Mouse (Mus musculus): ENCODE data around the gene Atf3. TPM values are rescaled to one million over a fixed set of nuclear protein-coding genes. Genes with fewer than 3 reads are reported as not detected.
A peak's percentile ranks its signal among the peaks of the same experiment; 100 is the strongest.

Atf3 gene
- polyA plus RNA-seq, 1 experiment from 2014 or later, result 4.2 TPM

DNA sequence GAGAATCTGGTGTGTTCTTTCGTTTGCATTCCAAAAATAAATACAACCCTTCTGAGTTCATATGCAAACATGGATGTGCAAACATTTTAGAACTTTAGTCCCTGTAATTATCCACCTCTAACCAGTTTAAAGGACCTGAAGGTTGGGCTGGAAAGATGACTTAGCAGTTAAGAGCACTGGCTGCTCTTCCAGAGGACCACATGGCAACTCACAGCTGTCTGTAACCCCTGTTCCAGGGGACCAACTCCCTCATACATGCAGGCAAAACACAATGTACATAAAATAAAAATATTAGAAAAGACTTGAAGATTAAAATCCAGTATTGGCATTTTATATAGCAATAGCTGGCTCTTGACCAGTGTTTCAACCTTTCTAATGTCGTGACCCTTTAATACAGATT lies 7.9 kb upstream of the Atf3 start:
- Histone ChIP-seq H3K4me2 (0 out of 2 replicates have a peak overlapping the region, but pooled peaks have one; percentile 97), H3K36me3 (no peaks in the 10 kb centered on the region), H3K27ac (no peak overlapping the region), H3K9me3 (replicated peaks) (no peaks in the 10 kb centered on the region), H3K4me1 (peaks cover 19% of the 10 kb centered on the region), H3K27me3 (no peaks in the 10 kb centered on the region), H3K9ac (no peak overlapping the region), H3K4me3 (replicated peaks) (no peak overlapping the region)
- 91% methylated on average over 2 of the region's 2 CpGs for WGBS
- ATAC-seq (replicated peaks; ENCODE audit: low FRiP score), result no peak

DNA sequence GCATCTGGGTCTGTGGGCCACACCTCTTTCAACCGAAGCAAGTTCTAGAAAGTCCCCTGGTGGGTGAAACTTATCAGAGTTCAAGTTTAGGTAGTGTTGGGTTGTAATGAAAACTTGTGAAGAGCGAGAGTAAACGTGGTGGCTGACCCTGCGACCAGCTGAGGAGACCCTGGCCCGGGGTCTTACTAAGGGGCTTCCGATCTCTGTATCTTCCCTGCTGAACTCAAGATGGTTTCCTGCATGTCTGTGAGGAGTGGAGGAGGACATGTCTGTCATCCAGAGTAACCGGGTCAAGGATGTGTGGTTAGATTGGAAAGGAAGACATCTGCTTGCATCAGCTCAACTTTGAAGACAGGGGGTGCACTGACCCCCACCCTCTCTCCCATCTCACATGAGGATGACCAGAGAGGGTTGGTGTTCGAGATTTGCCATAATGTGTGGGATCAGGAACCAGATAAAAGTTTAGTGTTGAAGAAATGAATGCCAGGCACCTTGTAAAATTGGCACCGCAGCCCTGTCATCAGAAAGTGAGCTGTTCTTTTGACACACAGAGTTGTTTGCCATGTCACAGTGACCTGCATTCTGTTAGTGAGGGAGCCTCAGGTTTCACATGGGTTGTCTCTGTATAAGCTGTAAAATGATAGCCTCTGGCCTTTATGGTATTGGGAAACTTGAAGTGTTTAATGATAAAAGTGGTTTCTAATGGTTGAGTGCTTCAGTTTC lies 7.3 kb upstream of the Atf3 start:
- H3K27me3 ChIP-seq, result no peaks in the 10 kb centered on the region
- H3K36me3 ChIP-seq, result no peaks in the 10 kb centered on the region
- H3K4me2 ChIP-seq, result peak overlapping the region; percentile 97
- 38% methylated on average over 9 of the region's 9 CpGs for WGBS
- H3K27ac ChIP-seq, result 0 out of 2 replicates have a peak overlapping the region, but pooled peaks have one; percentile 14
- H3K9me3 ChIP-seq (replicated peaks), result no peaks in the 10 kb centered on the region
- peaks cover 19% of the 10 kb centered on the region for H3K4me1 ChIP-seq
- H3K4me3 ChIP-seq (replicated peaks), result peak overlapping the region; percentile 86
- ATAC-seq (replicated peaks; ENCODE audit: low FRiP score), result no peak
- H3K9ac ChIP-seq, result peak overlapping the region; percentile 80

DNA sequence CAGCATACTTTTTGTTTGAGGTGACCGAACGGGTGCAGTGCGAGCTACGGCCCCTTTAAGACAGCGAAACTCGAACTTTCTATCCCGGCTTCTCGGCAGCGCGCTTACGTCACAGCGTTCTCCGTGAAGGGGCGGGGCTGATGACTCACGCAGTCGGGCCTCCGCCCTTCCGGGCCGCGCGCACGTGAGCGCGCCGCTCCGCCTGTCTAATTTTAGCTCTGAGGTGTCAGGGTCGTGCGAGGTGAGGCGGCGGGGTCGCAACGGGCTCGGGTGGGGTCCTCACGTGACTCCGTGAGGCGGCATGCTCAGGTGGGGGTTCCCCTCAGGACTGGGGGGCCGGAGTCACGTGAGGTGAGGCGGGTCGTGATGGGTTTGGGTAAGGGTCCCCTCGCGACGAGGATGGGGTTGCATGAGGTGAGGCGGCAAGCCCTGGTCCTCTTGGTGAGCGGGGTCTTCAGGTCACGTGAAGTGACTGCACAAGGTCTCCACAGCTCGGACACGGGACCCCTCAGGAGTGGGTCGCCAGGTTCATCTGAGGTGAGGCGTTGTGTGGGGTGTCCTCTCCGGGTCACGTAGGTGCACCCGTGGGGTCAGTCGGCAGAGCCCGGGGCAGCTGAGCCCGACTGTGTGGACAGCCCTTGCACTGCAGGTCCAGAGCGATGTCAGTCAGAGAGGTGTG lies 6.6 kb upstream of the Atf3 start:
- Histone ChIP-seq H3K36me3 (no peaks in the 10 kb centered on the region), H3K4me3 (replicated peaks) (peak overlapping the region; percentile 86), H3K27ac (peak overlapping the region; percentile 76), H3K4me1 (peaks cover 19% of the 10 kb centered on the region), H3K4me2 (peak overlapping the region; percentile 97), H3K9me3 (replicated peaks) (no peaks in the 10 kb centered on the region), H3K27me3 (no peaks in the 10 kb centered on the region), H3K9ac (peak overlapping the region; percentile 80)
- ATAC-seq (replicated peaks; ENCODE audit: low FRiP score), result peak; percentile 89
- under 1% methylated on average over 57 of the region's 57 CpGs for WGBS

DNA sequence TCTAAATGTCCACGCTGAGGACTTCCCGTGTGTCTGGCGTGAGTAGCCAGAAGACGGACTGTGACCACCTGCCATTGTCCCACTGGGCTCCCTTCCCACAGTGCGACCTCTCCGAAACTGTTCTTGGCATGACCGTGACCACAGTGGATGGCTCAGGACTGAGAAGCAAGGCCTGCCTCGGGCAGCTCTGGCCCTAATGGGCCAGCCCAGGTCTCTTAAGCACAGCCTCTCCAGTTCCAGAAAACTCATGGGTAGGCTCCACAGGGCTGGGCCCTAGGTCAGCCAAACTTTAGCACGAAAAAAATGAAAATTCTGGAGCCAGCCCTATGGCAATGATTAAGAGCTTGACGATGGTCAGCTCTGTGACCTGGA lies 6.1 kb upstream of the Atf3 start:
- WGBS, result 53% methylated on average over 10 of the region's 10 CpGs
- H3K9me3 ChIP-seq (replicated peaks), result no peaks in the 10 kb centered on the region
- H3K27ac ChIP-seq, result peak overlapping the region; percentile 46; the same call in 1 of the 2 replicates
- H3K27me3 ChIP-seq, result no peaks in the 10 kb centered on the region
- peaks cover 19% of the 10 kb centered on the region for H3K4me1 ChIP-seq
- no peaks in the 10 kb centered on the region for H3K36me3 ChIP-seq
- H3K4me3 ChIP-seq (replicated peaks), result peak overlapping the region; percentile 86
- peak overlapping the region; percentile 97 for H3K4me2 ChIP-seq
- peak overlapping the region; percentile 41; the same call in 1 of the 2 replicates for H3K9ac ChIP-seq
- peak; percentile 81 for ATAC-seq (replicated peaks; ENCODE audit: low FRiP score)

DNA sequence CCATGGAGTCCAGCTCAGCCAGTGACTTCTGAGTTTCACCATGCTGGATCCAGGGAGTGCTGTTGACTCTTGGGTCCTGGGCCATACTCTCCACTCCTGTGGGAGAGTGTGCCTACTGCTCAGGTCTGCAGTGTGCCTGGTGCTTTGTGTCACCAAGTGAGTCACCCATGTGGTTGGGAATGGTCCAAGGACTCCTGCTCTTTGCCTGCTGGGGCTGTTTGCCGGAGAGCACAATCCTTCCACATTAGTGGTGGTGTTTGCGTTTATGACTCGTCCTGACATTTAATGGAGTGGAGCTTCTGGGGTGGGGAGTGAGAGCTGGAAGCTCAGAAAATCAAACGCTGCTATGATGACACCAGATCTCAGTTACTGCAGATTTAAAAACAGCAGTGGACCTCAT lies 4.2 kb upstream of the Atf3 start:
- WGBS, result 78% methylated on average over 4 of the region's 4 CpGs
- peaks cover 19% of the 10 kb centered on the region for H3K4me1 ChIP-seq
- H3K4me3 ChIP-seq (replicated peaks), result no peak overlapping the region
- ATAC-seq (replicated peaks; ENCODE audit: low FRiP score), result no peak
- H3K4me2 ChIP-seq, result no peak overlapping the region
- H3K36me3 ChIP-seq, result no peaks in the 10 kb centered on the region
- no peak overlapping the region for H3K27ac ChIP-seq
- H3K9ac ChIP-seq, result no peak overlapping the region
- H3K9me3 ChIP-seq (replicated peaks), result no peaks in the 10 kb centered on the region
- H3K27me3 ChIP-seq, result no peaks in the 10 kb centered on the region

DNA sequence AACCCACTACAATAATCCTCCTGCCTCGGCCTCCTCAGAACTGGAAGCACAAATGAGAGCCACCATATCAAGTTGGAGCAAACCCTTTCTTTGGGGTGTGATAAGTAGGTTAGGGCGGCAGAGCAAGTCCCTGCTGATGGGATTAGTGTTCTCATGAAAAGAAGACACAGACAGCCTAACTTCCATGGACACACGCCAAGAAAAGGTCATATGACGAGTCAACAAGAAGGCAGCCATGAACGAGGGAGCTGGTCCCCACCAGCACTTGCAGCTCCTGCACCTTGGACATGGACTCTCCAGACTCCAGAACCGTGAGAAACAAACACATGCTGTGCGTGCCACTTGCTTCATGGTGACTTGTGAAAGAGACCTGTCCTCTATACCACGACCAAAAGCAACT lies 2.7 kb upstream of the Atf3 start:
- Histone ChIP-seq H3K27me3 (no peaks in the 10 kb centered on the region), H3K4me3 (replicated peaks) (no peak overlapping the region)
- 76% methylated on average over 8 of the region's 8 CpGs for WGBS

DNA sequence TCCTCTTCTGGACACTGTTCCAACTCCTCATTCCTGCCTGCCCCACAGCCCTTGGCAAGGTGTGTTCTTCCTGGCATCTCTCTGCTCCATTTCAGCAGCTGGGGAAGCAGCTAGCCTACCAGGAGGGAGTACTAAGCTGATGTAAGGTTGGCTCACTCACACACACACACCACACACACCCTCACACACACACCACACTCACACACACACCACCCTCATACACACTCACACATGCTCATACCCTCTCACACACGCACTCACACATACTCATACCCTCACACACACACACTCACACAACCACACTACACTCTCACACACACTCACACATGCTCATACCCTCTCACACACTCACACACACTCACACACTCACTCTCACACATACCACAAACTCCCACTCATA lies 1.9 kb upstream of the Atf3 start:
- Histone ChIP-seq H3K27me3 (no peaks in the 10 kb centered on the region), H3K36me3 (no peaks in the 10 kb centered on the region), H3K27ac (no peak overlapping the region), H3K9me3 (replicated peaks) (no peaks in the 10 kb centered on the region), H3K4me2 (no peak overlapping the region), H3K4me3 (replicated peaks) (no peak overlapping the region), H3K4me1 (peaks cover 19% of the 10 kb centered on the region), H3K9ac (no peak overlapping the region)
- 96% methylated on average over 1 of the region's 1 CpGs for WGBS
- no peak for ATAC-seq (replicated peaks; ENCODE audit: low FRiP score)

More for the DNA sequence above, 2.7 kb upstream of the Atf3 start:
- Histone ChIP-seq H3K4me2 (no peak overlapping the region), H3K4me1 (peaks cover 28% of the 10 kb centered on the region), H3K27ac (no peak overlapping the region), H3K9ac (no peak overlapping the region), H3K9me3 (replicated peaks) (no peaks in the 10 kb centered on the region), H3K36me3 (no peaks in the 10 kb centered on the region)
- ATAC-seq (replicated peaks; ENCODE audit: low FRiP score), result no peak

DNA sequence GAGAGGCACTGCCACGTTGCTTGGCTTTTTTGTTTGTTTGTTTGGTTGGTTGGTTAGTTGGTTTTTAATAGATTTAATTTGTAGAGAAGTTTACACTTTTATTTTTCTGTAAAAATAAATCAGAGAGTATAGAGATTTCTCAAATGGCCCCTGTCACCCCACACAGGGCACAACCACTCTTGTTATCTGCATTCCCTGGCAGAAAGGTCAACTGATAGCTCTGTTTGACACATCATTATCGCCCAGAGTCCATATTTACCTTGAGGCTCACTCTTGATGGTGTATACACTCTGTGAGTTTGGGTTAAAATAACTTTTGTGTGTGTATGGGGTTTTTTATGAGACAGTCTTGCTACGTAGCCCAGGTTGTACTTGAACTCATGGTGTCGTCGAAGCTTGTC lies 744 bp upstream of the Atf3 start:
- Histone ChIP-seq H3K4me1 (peaks cover 13% of the 10 kb centered on the region), H3K4me2 (no peak overlapping the region), H3K27ac (no peak overlapping the region), H3K27me3 (0 out of 2 replicates have a peak, but pooled peaks cover under 1% of the 10 kb centered on the region), H3K9me3 (replicated peaks) (no peaks in the 10 kb centered on the region), H3K9ac (no peak overlapping the region), H3K36me3 (no peaks in the 10 kb centered on the region), H3K4me3 (replicated peaks) (no peak overlapping the region)
- 84% methylated on average over 5 of the region's 5 CpGs for WGBS
- ATAC-seq (replicated peaks; ENCODE audit: low FRiP score), result no peak

DNA sequence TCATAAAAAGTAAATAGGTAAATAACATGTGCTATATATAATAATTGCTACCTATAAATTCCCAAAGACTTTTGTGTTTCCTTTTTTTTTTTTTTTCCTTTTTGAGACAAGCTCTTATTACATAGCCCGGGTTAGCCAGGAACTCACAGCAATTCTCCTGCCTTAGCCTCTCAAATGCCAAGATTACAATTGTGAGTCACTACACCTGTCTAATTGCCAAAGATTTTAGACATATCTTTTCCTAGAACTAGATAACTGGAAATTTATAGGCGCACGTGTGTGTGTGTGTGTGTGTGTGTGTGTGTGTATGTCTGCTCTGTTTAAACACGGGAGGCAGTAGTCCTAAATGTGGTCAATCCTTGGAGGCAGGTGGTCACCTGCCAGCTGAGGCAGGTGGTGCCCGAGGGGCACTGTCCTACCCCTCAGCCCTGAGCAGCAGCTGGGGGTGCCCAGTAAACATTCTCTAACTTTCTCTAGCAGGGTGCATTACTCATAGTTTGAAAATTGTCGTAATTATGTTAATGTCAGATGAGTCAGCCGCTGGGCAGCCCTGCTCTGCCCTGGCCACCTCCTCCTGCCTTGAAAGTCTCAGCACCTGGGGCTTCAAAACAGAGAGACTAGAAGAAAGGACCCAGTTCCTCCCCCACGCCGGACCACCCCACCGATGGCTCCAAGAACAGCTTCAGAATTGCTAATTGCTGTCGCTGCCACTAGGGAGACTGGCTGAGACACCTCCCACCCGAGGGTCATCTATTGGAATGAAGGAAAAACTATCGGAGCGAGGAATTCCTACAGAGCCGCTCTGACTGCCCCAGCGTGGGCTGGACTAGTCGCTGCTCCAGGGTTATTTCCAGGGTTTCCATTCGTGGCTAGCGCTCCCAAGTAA lies 1.8 kb downstream of the Atf3 start:
- Histone ChIP-seq H3K4me2 (peak overlapping the region; percentile 55), H3K27ac (peak overlapping the region; percentile 20; the same call in 1 of the 2 replicates), H3K36me3 (no peaks in the 10 kb centered on the region), H3K9ac (no peak overlapping the region), H3K9me3 (replicated peaks) (no peaks in the 10 kb centered on the region), H3K4me3 (replicated peaks) (peak overlapping the region; percentile 28), H3K27me3 (peaks cover 10% of the 10 kb centered on the region; the same call in 1 of the 2 replicates), H3K4me1 (peaks cover 11% of the 10 kb centered on the region)
- peak; percentile 59 for ATAC-seq (replicated peaks; ENCODE audit: low FRiP score)
- WGBS, result 23% methylated on average over 19 of the region's 19 CpGs

DNA sequence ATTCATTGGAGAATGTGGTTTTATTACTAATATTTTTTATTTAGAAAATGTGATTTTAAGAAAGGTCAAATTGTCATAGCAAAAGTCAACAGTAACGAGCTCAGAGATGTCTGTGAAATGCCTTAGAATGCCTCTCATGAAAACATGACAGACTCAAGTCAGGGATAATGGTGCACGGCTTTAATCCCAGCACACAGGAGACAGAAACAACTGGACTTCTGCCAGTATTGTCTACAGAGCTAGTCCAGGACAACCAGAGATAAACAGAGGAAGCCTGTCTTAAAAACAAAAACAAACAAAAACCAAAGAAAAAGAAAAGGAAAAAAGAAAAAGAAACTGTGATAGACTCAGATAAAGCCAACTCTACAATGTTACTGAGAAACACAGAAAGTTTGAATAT lies 6.7 kb downstream of the Atf3 start:
- Histone ChIP-seq H3K4me2 (no peak overlapping the region), H3K27ac (no peak overlapping the region), H3K4me3 (replicated peaks) (no peak overlapping the region), H3K36me3 (no peaks in the 10 kb centered on the region), H3K9me3 (replicated peaks) (no peaks in the 10 kb centered on the region), H3K27me3 (peaks cover 15% of the 10 kb centered on the region; the same call in 1 of the 2 replicates), H3K4me1 (peaks cover 3% of the 10 kb centered on the region), H3K9ac (no peak overlapping the region)
- 63% methylated on average over 2 of the region's 2 CpGs for WGBS
- ATAC-seq (replicated peaks; ENCODE audit: low FRiP score), result no peak

DNA sequence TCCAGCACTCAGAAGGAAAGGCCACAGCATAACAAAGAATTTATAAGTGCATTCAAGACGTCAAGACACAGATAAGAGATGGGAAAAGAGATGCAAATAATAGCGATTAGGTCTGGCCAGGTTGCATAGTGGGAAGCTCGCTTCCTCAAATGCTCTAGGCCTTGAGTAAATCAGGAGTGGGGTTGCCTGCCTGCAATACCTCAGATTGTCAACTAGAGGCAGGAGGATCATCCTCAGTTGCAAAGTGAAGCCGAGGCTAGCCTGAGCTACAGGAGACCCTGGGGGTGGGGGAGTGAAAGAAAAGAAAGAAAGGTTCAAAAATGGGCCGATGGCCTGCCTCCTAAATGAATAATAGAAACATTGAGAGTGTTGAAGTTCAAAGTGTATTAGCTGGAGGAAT lies 12.0 kb downstream of the Atf3 start:
- no peak for ATAC-seq (replicated peaks; ENCODE audit: low FRiP score)
- Histone ChIP-seq H3K9ac (no peak overlapping the region), H3K36me3 (no peaks in the 10 kb centered on the region), H3K4me2 (no peak overlapping the region), H3K4me3 (replicated peaks) (no peak overlapping the region), H3K27me3 (0 out of 2 replicates have a peak, but pooled peaks cover 5% of the 10 kb centered on the region), H3K9me3 (replicated peaks) (no peaks in the 10 kb centered on the region), H3K27ac (no peak overlapping the region), H3K4me1 (no peaks in the 10 kb centered on the region)
- WGBS, result 82% methylated on average over 5 of the region's 5 CpGs

All from kidney, embryonic 15.5 days (tissue).